Mouse (Mus musculus): ENCODE data around the gene Pabpn1l.
A peak's percentile ranks its signal among the peaks of the same experiment; 100 is the strongest.

The Pabpn1l gene

GRCm38 (mm10) chr8:122616181-122616905 is 6.2 kb downstream of the Pabpn1l start:
- no peak for DNase-seq

DNA sequence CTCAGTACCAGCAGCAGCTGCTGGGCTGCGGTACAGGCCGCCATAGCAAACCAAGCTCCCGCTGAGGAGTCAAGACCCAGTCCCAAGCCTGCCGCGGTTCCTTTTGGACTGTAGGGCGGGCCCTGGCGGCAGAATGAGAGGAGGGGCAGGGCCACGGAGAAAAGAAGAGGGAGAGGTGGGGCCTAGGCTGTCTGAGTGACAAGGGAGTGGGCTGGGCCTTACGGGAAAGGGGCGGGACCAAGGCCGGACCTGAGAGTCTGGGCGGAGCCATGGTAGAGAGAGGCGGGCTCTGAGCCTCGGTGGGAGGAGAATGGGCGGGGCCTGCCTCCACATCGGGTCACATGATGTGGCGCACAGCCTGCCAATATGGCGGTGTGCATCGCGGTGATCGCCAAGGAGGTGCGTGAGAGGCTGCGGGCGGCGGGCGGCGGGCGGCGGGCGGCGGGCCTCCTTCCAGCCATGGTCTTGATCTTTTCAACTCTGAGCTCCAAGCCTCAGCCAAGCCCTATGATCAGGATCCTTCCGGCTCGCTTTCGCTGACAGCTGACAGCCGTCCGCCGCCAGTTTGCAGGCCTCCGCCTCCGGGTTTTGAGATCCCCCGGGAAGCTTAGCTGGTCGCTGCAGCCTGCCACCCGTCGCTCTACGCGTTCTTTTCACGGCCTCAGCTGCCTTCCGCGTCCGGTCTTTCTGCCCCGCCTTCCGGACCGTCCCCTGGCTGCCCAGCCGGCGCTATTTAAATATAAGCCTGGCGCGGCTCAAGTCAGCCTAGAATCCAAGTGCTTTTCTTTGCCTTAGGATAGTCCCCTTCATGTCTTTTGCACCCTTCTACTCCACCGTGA is 11.0 kb downstream of the Pabpn1l start, which contains the start of the genes Galns and Trappc2l:
Galns (minus strand) TSS at position 169 of the 839 bp plus-strand sequence.
Trappc2l (plus strand) TSS at position 346 of the 839 bp plus-strand sequence.
- DNase-seq, result peak; percentile 99

- no peak for DNase-seq
These were observed 11.8 kb downstream of the Pabpn1l start for GRCm38 (mm10) chr8:122610612-122611277.

DNA sequence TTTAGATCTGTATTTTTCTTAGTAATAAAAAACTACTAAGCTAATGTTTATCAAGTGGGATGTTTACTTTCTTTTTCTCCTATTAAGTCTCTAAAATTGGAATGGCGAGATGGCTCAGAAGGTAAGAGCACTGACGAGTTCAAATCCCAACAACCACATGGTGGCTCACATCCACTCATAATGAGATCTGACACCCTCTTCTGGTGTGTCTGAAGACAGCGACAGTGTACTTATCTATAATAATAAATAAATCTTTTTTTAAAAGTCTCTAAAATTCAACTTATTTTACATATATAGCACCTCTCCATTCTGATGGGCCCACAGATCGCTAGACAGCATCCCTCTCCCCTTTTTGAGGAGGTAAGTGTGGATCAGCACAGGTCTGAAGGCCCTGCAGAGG is 12.3 kb downstream of the Pabpn1l start:
- no peak for DNase-seq

DNA sequence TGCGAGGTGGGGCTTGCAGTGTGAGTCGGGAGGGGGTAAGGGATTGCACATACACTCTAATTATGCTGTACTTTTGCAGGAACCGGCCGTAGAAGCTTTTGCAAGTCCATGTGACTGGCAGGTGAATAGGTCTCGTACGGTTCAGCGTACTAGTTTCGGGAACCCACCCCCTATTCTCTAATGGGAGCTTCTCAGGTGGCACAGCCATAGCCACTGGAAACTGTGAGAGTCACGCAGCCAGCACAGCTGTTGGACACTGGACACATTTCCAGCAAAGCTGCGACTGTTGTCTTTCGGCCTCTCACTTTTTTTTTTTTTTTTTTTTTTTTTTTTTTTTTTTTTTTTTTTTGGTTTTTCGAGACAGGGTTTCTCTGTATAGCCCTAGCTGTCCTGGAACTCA is 15.7 kb downstream of the Pabpn1l start:
- DNase-seq, result no peak

DNA sequence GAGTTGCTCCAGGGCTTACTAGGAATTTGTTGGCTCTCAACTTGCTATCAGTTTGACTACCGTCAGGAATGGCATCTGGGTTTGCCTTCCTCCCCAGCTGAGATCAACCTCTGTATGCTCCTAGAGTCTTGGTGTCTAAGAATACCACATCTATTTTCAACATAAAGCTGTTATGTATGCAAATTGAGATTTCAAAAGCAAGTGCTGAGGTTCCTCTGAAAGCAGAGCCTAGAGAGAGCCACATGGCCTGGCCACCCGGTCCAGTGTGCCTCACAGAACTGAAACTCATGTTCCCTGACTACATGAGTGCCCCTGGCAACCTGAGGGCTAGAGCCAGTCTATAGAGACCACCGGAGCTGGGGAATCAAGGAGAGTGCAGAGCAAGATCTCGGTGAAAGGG is 17.2 kb downstream of the Pabpn1l start:
- no peak for DNase-seq

DNA sequence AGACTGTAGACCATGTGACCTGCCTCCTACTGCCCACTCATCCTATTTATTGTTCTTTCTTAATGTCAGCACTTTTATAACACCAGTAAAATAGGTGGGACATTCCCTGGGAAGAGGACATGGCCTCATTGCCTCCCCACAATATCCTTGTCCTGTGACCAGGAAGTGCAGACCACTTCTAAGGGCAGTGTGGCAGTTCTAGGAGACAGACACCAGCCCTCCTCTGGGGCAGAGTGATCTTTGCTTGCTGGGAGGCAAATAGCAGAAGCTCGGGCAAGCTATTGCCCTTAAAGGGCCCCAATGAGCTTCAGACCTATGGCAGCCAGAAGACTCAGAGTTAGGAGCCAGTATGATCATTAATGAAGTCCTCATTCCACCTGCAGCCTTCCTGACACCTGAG is 17.9 kb downstream of the Pabpn1l start:
- no peak for DNase-seq

DNA sequence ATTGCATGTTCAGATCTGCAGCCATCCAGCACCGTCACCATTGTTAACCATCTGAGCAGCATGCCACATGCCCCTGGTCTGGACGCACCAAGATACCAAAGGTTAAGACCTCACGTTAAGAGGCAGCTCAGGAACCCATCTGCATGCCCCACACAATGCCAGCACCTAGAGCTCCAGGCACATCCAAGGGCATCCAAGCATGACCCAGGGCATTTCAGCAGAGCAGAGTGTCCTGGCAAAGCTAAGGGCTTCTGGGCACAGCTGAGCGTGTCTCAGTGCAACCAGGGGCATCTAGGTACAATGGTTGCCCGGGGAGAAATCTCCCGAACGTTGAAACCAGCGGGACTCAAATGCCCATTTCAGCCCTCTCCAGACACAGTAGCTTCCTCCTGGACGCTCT is 21.9 kb downstream of the Pabpn1l start:
- DNase-seq, result no peak

DNA sequence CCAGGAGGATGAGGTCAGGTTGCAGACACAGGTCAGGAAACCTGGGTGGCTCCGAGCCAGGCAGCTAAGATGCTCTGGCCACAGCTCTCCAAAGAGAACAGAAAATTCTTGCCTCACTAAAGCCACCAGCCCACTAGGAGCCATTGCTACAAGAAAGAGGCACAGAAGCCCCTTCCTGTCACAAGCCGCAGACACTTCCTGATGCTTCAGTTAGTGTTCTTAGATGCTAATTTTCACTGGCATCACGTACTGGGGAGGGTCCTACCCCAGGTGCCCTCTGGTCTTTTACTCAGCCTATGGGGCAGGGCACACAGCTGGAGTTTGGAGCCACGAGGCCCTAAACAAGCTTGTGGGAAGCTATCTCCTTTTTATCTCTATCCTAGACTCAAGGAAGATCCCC is 26.5 kb downstream of the Pabpn1l start:
- no peak for DNase-seq

DNA sequence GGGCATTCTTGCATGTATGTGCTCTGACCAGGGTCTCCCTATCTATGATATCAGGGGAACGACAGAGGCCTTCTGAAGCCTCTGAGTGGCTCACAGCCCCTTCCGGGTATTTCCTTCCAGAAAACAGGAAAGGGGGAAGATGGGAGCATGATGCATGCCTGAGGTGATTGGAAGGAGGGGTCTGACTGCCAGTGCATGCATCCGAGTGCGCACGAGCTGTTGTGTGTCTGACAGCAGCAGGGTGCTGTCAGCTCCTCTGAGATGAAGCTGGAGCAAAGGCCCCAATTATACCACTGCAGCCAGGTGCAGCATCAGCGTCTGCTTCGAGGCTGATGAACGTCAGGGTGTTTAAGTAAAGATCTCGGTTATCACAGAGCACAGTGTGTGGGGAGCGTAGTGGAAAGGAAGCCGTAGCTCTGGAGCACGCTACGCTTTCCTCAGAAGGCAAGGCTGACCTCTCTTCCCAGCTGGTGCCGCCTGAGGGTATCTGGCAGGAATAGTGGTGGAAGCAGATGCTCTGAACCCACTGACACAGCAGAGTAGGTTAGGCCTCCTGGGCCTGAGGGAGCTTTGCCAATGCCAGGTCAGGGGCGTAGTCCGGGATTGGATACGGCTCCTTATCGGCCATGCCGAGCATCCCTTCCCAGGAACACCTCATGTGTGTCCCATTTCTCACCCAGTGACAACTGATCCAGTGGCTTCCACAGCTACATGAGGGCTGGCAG is 28.6 kb downstream of the Pabpn1l start:
- DNase-seq, result no peak

DNA sequence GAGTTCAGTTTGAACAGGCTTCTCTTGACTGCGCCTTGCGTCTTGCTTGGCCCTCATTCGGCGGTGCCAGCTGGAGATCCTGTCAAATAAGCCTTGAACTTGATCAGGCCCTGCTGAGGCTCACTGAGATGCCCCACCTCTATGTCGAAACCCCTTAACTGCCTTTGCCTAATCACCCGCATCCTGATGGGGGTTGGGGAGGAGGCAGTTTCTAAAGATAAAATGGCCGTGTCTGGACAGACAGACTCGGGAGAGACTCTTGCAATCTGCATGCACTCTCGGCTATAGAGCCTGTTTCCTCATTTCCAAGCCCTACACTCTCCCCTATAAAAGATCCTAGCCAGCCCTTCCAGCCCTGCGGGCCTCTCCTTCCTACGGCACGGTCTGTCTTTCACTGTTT is 29.3 kb downstream of the Pabpn1l start:
- no peak for DNase-seq

- DNase-seq, result no peak
These were observed 35.8 kb downstream of the Pabpn1l start for GRCm38 (mm10) chr8:122586749-122587148.

- DNase-seq, result no peak
These were observed 36.4 kb downstream of the Pabpn1l start for GRCm38 (mm10) chr8:122586171-122586570.

DNA sequence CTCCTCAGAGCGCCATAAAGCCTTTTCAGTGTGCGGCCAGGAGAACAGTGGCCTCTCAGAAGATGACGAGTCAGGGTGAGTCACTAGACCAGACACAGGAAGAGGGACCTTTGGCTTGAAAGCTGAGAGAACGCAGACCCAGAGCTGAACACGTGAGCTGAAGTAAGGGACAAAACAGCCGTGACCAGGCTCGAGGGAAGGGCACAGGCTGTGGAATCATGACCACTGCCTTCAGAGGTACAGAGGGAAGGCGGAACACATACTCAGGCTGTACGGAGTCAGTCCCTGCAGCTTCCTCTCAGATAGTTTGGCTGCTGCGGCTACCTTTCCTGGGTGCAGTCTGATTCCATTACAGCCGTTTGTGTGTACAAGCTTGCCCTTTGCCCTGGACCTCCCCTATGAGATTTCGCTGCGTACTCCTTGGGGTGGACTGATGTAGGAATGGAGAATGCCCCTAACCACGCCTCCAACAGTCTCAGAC is 37.1 kb downstream of the Pabpn1l start:
- no peak for DNase-seq

DNA sequence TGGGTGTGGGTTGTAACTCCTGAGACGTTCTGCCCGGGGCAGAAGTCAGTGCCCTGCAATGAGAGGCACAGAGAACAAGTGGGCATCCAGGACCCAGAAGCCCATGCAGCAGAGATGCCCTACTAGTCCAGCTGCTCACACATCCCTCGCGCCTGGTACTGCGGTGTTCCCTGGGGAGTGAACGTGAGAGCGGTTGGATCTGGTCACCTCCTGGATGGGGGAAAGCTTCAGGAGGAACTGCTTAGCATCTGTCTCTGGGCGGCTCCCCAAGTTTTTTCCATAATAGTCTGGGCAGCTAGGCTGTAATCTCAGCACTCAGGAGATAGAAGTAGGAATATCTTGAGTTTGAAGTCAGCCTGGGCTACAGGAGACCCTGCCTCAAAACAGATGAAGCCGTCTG is 37.6 kb downstream of the Pabpn1l start:
- no peak for DNase-seq

- peak; percentile 20 for DNase-seq
These were observed 41.6 kb downstream of the Pabpn1l start for GRCm38 (mm10) chr8:122580926-122581325.

GRCm38 (mm10) chr8:122579196-122579595 is 43.3 kb downstream of the Pabpn1l start:
- peak; percentile 41 for DNase-seq

DNA sequence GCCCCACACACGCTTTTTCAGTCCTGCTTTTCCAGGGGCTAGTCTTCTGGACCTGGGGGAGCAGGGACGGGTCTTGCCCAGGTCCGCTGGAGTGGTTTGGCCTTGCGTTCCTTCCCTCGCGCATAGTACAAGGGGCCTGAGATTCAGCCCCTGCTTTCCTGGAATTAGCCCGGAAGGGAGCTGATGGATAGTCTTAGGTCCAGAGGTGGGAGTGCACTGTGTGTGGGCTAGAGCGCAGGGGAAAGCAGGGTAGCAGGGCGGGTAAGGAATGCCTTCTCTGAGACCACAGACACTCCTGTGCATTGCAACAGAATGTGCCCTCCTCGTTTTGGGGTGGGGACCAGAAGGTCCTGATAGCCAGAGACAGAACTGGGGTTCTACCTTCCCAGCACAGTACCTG is 45.4 kb downstream of the Pabpn1l start:
- peak; percentile 35 for DNase-seq

GRCm38 (mm10) chr8:122576648-122577022 is 45.9 kb downstream of the Pabpn1l start, which contains the start of gene Aprt:
Gene Aprt (minus strand): TSS chr8:122576909.
- DNase-seq, result peak; percentile 96

DNA sequence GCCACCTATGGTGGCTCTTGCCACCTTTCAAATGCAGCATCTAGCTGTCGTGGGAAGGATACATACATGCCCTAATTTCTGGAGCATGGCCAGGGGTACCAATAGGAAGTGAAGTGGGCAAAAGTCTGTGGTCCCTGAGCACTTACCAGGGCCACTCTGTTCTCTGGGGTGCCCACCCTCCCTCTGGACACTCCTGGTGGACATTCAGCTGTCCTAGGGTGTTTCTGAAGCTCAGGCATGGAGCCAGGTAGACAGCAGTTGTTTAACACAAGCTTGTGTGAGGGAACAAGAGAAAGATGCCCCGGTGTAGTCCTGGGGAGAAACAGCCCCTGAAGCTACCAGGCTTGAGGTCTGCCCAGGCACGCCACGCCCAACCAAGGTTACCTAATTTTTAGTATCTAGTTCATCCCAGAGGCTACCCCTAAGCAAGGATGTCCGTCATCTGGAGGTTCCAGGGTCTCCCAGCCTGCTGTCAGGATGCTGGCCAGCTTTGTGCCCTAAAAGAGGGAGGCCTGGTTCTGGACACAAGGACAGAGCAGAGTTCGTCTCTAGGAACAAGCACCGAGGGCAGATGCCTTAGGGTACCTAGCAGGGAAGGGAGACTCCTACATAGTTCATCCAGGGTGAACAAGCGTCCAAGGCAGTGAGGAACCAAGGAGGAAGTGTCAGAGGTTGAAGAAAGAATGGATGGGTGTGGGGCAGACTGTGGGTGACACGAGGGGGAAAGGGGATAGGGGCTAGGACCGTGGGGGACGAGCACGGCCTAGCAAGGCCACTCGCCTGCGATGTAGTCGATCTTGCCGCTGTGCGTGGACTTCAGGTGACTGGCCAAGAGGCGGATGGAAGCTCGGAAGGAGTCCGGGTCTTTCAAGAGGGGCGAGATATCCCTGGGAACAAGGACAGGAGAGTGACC is 46.5 kb downstream of the Pabpn1l start:
- peak; percentile 32 for DNase-seq

DNA sequence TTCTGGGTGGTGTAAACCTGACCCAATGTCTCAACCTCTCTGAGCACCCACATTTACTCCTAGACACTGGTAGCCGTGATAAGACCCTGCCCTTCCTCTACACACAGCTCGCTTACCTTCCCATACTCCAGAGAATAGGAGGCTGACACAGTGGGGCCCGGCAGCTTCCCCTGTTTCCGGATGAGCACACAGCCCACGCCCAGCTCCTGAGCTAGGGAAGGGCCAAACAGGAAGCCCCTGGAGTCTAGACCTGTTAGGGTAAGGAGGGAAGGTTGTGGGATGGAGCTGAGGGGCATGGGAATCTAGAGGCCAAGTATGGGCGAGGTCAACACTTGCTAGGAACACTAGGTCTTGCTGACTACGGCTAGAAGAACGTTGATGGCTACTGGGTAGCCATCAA is 47.3 kb downstream of the Pabpn1l start:
- no peak for DNase-seq
